Mouse (Mus musculus): ENCODE measurements around the gene Vangl2.

Vangl2 gene

GRCm38 (mm10) chr1:172028394-172029275 lies at the start of gene Vangl2:
Gene Vangl2, minus strand, starts transcription at chr1:172028444.
- DNase-seq, result no peak

- DNase-seq, result no peak
Observed at GRCm38 (mm10) chr1:172077981-172078380, 49.7 kb upstream of the Vangl2 start.

- DNase-seq, result no peak
Observed at GRCm38 (mm10) chr1:172072604-172073003, 44.4 kb upstream of the Vangl2 start.

GRCm38 (mm10) chr1:172071556-172071955 lies 43.3 kb upstream of the Vangl2 start:
- no peak for DNase-seq

GRCm38 (mm10) chr1:172070227-172070626 lies 42.0 kb upstream of the Vangl2 start:
- DNase-seq, result no peak

- DNase-seq, result peak; percentile 55 to 66
Observed at GRCm38 (mm10) chr1:172064613-172065141, 36.4 kb upstream of the Vangl2 start.

- no peak for DNase-seq
Observed at GRCm38 (mm10) chr1:172063291-172064023, 35.2 kb upstream of the Vangl2 start.

- no peak for DNase-seq
Observed at GRCm38 (mm10) chr1:172062101-172062500, 33.9 kb upstream of the Vangl2 start.

- DNase-seq, result peak; percentile 60 to 71
Observed at GRCm38 (mm10) chr1:172061217-172061616, 33.0 kb upstream of the Vangl2 start.

GRCm38 (mm10) chr1:172060659-172061058 lies 32.4 kb upstream of the Vangl2 start:
- DNase-seq, result peak; percentile 68

GRCm38 (mm10) chr1:172058874-172059273 lies 30.6 kb upstream of the Vangl2 start:
- DNase-seq, result no peak

- DNase-seq, result no peak
Observed at GRCm38 (mm10) chr1:172058321-172058720, 30.1 kb upstream of the Vangl2 start.

- DNase-seq, result peak; percentile 56 to 71
Observed at GRCm38 (mm10) chr1:172057491-172057921, 29.3 kb upstream of the Vangl2 start, which contains the start of gene Nhlh1. Gene Nhlh1, minus strand, starts transcription at chr1:172057573.

GRCm38 (mm10) chr1:172056251-172056650 lies 28.0 kb upstream of the Vangl2 start:
- DNase-seq, result no peak

GRCm38 (mm10) chr1:172053541-172054440 lies 25.5 kb upstream of the Vangl2 start:
- peak; percentile 70 to 73 for DNase-seq

- DNase-seq, result no peak
Observed at GRCm38 (mm10) chr1:172052766-172053279, 24.6 kb upstream of the Vangl2 start.

- DNase-seq, result no peak
Observed at GRCm38 (mm10) chr1:172049131-172049782, 21.0 kb upstream of the Vangl2 start.

GRCm38 (mm10) chr1:172048241-172048734 lies 20.0 kb upstream of the Vangl2 start:
- no peak for DNase-seq

GRCm38 (mm10) chr1:172046938-172047337 lies 18.7 kb upstream of the Vangl2 start:
- peak; percentile 85 to 88 for DNase-seq

GRCm38 (mm10) chr1:172046410-172046809 lies 18.2 kb upstream of the Vangl2 start:
- DNase-seq, result no peak

GRCm38 (mm10) chr1:172029914-172030313 lies 1.7 kb upstream of the Vangl2 start:
- DNase-seq, result no peak

GRCm38 (mm10) chr1:172027809-172028102 lies 488 bp downstream of the Vangl2 start:
- DNase-seq, result no peak
